Mouse (Mus musculus): ENCODE measurements around the gene Mical2.

The Mical2 gene

DNA sequence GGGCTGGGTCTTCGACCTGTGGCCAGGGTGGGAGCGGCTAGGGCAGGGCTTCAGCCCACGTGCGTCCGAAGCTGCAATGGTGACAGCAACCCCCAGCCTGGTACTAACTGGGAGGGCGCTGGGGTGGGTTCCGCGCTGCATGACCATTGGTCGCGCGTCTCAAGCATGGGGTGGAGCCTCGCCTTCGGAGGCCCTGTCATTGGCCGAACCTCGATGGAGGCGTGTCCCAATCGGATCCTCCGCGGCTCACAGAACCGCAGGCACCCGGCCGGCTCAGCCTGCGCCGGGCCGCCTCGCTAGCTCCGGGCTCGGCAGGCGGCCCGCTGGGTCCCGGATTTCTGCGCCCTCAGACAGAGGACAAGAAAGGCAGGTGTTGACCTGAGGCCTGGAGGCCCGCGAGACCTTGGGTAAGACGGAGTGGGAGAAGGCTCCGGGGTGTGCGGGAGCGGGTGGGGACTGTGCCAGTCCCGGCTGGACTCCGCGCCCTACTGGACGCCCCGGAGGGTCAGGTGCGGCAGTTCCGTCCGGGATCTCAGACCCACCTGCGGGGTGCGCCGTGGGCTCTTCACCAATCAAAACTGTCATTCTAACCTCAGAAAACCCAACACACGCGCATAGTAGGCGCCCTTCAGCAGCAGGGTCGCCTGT lies at the start of gene Mical2:
Gene Mical2, plus strand, starts transcription at position 242 of the 648 bp plus-strand sequence.
- DNase-seq (ENCODE audit: low spot score): peak; percentile 91

DNA sequence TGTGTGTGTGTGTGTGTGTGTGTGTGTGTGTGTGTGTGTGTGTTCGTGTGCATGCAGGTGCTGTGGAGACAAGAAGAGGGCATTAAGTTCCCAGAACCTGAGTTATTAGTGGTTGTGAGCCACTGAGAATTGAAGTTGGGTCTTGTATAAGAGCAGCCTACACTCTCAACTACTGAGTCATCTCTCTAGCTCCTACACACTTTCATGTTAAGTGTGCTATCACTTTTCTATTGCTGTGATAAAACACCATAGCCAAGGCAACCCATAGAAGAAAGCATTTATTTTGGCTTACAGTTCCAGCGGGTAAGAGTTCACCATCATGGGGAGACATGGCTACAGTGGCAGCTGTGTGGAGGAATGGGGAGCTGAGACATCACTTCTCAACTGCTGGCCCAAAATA lies 49.0 kb upstream of the Mical2 start:
- no peak for DNase-seq (ENCODE audit: low spot score)

DNA sequence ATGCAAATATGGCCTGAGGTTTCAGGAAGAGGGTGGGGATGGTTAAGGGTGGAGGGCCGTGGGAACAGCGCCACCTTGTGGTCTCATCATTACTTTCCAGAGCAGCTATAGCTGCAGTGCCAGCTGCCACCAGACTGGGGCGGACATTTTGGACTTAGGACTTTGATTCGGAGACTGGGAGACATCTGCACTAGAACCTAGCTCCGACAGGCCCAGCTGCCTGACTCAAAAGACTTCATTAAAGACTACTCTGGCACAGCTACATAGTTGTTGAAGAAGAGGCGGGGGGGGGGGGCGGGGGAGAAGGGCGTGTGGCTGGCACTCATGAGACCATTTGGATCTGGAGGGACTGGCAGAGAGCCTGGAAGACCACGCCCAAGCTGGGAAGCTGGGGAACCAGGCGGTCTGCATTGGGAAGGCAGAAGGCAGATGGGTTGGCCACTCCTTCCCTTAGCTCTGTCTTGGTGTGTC lies 45.4 kb upstream of the Mical2 start:
- peak; percentile 91 for DNase-seq (ENCODE audit: low spot score)

DNA sequence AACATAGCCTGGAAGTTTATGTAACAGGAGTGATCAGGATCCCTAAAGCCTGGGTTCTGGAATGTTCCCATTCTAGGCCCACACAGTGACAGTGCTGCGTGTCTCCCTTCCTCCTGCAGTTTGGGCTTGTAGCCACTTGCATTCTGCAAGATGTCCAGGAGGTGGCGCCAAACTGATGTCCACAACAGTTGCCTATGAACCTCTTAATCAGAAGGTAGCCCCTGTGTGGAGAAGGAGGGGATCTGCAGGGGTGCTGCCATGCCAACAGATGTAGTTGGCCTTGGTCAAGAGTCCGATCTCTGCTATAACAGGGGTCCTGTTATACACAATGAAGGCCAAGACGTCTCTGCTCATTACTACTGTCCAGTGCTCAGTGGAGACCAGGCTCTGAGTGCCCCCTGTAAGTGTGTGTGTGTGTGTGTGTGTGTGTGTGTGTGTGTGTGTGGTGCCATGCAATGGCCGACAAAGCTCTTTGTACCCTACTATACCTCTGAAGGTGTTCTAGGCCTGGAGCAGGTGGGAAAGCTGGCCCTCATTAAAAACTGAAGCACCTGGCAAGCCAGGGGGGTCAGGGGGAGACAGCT lies 42.3 kb upstream of the Mical2 start:
- DNase-seq (ENCODE audit: low spot score): peak; percentile 91

DNA sequence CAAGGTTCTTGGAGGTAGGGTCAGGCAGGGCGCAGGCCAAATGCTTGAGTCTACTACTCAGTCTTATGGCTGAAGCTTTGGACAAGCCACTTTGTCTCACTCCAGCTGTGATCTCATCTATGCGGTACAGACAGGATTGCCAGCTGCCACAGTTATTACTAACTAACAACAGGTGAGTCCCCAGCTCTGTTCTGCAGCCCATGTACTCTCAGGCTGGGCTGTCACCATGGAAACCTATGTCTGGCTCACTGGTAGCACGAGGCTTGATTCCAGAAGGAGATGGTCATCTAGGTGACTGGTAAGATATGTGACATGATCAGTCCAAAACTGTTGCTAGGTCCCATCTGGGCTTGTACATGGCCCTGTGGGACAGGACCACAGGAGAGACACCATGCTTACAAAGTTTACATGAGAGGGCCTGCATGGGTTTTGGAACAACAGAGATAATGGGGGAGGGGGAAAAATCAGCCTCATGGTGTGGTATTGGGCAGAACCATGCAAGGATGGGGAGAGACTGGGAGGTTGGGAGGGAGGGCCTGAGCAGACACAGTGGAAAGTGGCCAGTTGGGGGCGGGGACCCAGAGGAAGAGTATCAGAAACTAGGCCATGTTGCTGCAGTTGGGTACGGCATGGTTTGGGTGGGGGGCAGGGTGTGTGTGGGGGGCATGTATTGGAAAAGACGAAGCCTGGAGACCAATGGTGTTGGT lies 41.0 kb upstream of the Mical2 start:
- DNase-seq (ENCODE audit: low spot score): no peak

DNA sequence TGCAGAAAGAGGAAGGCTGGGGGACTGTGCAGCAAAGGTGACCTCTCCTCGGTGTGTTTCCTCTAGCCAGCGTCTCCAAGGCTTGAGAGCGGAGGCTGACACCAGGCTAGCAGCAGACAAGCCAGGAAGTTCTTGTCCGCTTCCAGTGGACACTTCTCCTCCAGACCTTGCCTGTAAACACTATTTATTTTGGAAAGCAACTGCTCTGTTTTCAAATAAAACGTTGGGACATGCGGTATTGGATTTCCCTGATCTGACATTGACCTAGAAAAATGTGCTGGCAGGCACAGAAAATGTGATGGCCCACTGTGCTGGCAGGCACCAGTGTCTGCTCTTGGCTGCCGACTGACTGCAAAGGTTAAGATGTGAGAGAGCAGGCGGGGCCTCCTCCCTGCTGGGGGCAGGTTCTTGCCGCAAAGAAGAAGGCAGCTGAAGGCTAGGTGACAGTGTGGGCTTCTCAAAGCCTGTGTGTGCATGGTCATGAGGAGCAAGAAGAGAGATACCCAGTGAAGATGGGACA lies 40.4 kb upstream of the Mical2 start:
- no peak for DNase-seq (ENCODE audit: low spot score)

- no peak for DNase-seq (ENCODE audit: low spot score)
These were observed 38.8 kb upstream of the Mical2 start for GRCm38 (mm10) chr7:112186871-112187270.

GRCm38 (mm10) chr7:112187536-112188459 lies 37.9 kb upstream of the Mical2 start:
- no peak for DNase-seq (ENCODE audit: low spot score)

DNA sequence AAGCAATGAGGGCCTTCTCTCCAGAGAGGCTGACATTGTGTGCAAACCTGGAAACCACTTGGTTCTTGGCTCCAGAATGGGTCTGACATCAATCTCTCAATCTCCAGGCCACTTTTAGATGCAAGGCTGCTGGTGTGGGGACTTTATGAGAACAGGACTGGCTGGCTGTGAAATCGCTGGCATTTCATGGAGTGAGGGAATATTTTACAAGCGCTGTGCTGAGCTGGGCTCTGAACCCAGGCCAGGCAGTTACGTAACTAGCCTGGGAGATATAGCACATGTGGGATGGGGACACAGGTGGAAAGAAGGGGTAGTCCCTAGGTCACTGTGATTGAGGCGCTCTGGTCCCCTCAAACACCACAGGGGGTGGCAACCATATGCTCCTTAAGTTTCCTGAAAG lies 33.4 kb upstream of the Mical2 start:
- DNase-seq (ENCODE audit: low spot score): no peak

DNA sequence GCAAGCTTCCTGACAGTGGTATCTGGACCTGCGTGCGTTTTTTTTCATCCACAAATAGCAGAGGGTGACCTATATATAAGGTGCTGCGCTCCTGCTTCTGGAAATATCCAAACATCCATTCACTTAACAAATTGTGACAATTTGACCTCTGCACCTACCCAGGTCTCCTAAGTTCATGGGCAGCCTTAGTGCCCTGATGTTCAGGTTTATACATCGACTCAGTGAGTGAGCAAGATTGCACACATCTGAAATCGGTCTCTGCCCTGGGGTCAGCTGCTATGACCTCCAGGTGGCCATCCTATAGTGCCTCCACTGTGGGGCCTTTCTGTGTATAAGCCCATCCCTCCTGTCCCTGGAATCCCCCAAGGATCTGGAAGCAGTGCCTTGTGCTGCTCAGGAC lies 32.9 kb upstream of the Mical2 start:
- DNase-seq (ENCODE audit: low spot score): no peak

DNA sequence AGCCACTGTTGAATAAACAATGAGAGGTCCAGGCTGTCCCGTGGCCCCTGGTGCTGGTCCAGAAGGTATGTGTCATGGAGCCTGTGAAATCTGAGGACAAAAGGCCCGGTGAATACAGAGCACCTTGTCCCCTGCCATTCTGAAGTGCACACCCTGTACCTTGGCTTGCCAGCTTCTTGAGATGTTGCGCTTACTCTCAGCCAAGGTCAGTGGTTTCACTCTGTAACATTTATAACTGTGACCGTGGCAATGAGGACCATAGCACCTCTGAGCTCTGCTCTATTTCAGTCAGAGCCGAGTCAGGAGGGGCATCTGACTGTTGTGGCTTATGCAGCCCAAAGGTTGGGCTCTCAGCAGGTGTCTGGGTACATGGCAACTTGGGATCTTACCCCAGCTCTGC lies 31.4 kb upstream of the Mical2 start:
- DNase-seq (ENCODE audit: low spot score): no peak

DNA sequence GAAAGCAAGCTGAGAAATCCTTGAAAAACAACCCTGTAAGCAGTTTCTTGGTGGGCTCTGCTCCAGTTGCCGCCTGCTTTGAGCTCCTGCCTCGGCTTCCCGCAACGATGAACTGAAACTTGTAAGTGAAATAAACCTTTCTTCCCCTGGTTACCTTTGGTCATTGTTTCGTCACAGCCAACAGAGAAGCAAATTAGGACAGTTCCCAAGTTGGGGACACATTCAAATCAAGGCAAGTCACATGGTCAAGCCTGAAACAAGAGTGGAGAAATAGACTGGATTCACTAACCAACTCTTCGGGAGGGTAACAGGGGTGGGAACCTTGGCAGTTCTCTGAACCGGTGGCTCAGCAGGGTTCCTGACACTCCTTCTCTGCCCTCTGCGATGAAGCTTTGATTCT lies 28.2 kb upstream of the Mical2 start:
- DNase-seq (ENCODE audit: low spot score): no peak

GRCm38 (mm10) chr7:112199343-112199742 lies 26.3 kb upstream of the Mical2 start:
- no peak for DNase-seq (ENCODE audit: low spot score)

DNA sequence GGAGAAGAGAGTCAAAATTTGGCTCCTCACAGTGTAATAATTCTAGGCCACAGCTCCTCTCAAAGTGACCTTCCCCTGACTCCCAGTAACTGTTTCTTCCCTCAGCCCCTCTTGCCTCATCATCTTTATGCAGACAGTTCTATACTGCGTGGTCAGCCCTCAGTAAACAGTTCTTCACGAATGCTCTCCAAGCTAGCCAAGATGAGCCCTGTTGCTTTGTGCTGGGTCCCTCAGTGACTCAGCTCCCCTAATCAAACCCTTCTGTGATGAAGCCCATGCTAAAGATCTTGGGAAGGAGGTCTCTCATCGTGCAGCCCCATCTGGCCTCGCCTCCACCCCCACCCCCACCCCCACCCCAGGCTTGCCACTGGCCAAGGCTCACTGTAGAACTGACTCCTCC lies 24.9 kb upstream of the Mical2 start:
- no peak for DNase-seq (ENCODE audit: low spot score)

- DNase-seq (ENCODE audit: low spot score): no peak
These were observed 23.5 kb upstream of the Mical2 start for GRCm38 (mm10) chr7:112202194-112202593.

GRCm38 (mm10) chr7:112202843-112203242 lies 22.8 kb upstream of the Mical2 start:
- DNase-seq (ENCODE audit: low spot score): no peak

DNA sequence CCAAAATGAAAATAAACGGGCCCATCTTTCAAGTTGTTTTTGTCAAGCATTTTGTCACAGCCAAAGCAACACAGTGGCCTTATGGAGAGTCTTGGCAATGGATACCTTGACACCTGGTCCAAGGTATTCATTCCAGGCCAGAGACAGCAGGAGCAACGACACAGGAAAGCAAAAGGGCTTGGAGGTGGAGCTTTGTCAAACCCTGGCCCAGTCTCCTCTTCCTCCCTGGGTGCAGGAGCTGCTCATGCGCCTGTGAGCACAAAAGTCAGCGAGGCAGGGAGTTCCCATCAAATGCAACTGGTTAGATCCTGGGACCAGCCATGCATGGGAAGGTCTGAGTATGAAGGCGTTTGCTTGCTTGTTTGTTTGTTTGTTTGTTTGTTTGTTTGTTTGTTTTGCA lies 21.7 kb upstream of the Mical2 start:
- DNase-seq (ENCODE audit: low spot score): no peak

DNA sequence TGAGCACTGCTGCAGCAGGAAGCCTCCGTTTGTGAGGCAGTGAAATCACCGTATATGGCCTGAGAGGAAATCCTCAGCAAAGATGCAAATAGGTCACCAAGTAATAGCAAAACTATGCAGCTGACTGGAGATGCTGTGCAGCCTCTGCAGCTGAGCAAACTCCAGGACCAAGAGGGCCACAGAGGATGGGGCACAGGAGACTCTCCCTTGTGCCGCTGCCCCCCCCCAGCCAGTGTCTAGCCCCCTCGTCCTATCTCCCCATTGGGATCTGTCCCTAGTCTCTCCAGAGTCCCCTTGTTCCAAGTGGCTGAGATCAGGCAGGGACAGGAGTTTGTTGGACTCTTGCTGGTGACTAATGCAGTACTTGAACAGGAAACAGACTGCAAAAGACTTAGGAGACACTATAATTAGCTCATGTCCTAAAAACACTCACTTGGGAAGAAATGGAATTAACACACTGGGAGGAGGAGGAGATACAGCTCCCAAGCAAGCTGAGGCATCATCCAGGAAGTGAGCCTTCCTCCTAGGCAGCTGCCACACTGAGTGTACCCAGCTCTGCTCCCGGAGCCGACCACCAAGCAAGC lies 21.2 kb upstream of the Mical2 start:
- DNase-seq (ENCODE audit: low spot score): no peak

- no peak for DNase-seq (ENCODE audit: low spot score)
These were observed 20.1 kb upstream of the Mical2 start for GRCm38 (mm10) chr7:112205513-112205912.

DNA sequence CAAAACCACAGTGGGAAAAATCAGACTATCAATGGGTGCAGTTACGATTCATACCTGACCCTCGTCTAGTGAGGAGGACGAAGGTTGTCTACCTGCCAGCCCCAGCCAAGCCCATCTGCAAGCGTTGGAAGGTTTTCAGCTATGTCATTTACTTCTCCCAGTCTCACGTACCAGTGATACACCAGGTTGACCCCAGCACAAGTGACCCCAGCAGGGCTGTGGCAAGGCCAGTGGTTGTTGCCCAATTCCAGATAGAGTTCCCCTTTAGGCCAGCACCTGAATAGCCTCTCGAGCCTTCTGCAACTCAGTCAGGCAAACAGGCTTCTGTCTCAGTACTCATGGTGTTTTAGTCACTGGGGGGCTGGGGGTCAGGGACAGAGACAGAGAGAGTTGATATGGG lies 17.9 kb upstream of the Mical2 start:
- DNase-seq (ENCODE audit: low spot score): no peak

GRCm38 (mm10) chr7:112208323-112209167 lies 17.1 kb upstream of the Mical2 start:
- no peak for DNase-seq (ENCODE audit: low spot score)

Data from testis, postnatal 10 days (tissue).